Mouse (Mus musculus): ENCODE results near the gene C1ql4. TPM values are rescaled to one million over a fixed set of nuclear protein-coding genes. Genes with fewer than 3 reads are reported as not detected.

Gene C1ql4
- polyA plus RNA-seq, 1 experiment from 2014 or later: 0.41 TPM

DNA sequence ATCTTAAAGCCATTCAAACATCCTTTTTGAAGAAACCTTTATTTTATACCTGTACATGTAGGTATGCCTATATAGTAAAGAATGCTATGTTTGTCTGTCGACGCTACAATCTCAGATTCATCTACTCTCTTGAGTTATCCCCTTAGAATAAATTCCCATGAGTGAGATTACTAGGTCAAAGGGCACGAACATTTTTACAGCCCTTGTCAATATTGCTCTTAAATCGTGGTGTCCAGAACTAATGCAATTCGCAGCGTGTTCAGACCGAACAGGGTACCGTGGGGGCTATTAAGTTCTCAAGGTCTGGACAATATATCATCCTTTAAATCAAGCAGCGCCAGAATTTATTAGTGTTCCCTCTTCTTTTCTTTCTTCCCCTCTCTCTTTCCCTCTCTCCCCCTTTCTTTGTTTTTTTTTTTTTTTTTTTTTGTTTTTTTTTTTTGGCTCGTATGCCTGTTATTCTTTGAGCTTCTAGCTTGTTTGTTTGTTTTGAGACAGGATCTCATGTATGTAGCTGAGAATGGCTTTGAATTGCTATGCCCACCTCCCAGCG is 25.3 kb upstream of the C1ql4 start:
- H3K4me3 ChIP-seq (ENCODE audit: control insufficient read depth in 1 of 2, insufficient read depth in 1 of 2, low read depth in 1 of 2, low read length in 2 of 2): no peak overlapping the region
- H3K4me1 ChIP-seq (ENCODE audit: control insufficient read depth in 2 of 2, insufficient read depth in 2 of 2, low read length in 2 of 2): peaks cover 3 to 8% of the 10 kb centered on the region in 2 experiments; a peak in 2 of 4 replicates
- H3K27me3 ChIP-seq (ENCODE audit: control insufficient read depth, insufficient read depth, low read length): no peaks in the 10 kb centered on the region
- no peak overlapping the region for H3K9ac ChIP-seq (ENCODE audit: low read length)
- no peaks in the 10 kb centered on the region for H3K9me3 ChIP-seq (ENCODE audit: control insufficient read depth, low read length)
- WGBS: 71% methylated on average over 11 of the region's 11 CpGs
- peak overlapping the region; percentile 31; the same call in 1 of the 2 replicates for H3K4me2 ChIP-seq (ENCODE audit: low read length)
- no peaks in the 10 kb centered on the region for H3K36me3 ChIP-seq (ENCODE audit: control insufficient read depth, insufficient read depth, low read length)
- H3K27ac ChIP-seq (replicated peaks in 1 of 2; ENCODE audit: control insufficient read depth in 1 of 2, insufficient read depth in 1 of 2, low read depth in 2 of 2, low read length in 2 of 2): no peak overlapping the region
- ATAC-seq (ENCODE audit: insufficient number of reproducible peaks, insufficient read depth, low FRiP score, low read depth): no peak

DNA sequence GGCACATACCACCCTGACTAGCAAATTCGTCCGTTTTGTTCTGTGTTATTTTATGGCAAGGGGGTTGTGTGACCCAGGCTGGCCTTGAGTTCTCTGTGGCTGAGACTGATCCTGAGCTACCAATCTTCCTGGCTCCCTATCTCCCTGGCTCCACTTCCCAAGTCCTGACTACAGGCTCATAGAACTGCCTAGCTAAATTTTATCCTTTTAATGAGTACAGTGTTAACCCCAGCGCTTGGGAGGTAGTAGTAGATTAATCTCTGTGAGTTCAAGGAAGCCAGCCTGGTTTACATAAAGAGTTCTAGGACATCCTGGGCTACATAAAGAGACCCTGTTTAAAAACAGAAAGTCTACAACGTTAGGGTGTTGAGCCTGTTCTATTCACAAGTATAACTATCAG is 24.2 kb upstream of the C1ql4 start:
- Histone ChIP-seq H3K9me3 (ENCODE audit: control insufficient read depth, low read length) (no peaks in the 10 kb centered on the region), H3K4me2 (ENCODE audit: low read length) (no peak overlapping the region), H3K4me3 (ENCODE audit: control insufficient read depth in 1 of 2, insufficient read depth in 1 of 2, low read depth in 1 of 2, low read length in 2 of 2) (no peak overlapping the region), H3K27me3 (ENCODE audit: control insufficient read depth, insufficient read depth, low read length) (no peaks in the 10 kb centered on the region), H3K9ac (ENCODE audit: low read length) (no peak overlapping the region), H3K36me3 (ENCODE audit: control insufficient read depth, insufficient read depth, low read length) (no peaks in the 10 kb centered on the region), H3K4me1 (ENCODE audit: control insufficient read depth in 2 of 2, insufficient read depth in 2 of 2, low read length in 2 of 2) (peaks cover 3 to 8% of the 10 kb centered on the region in 2 experiments; a peak in 2 of 4 replicates), H3K27ac (replicated peaks in 1 of 2; ENCODE audit: control insufficient read depth in 1 of 2, insufficient read depth in 1 of 2, low read depth in 2 of 2, low read length in 2 of 2) (no peak overlapping the region; a peak in 1 of 4 replicates)
- WGBS: 47% methylated on average over 4 of the region's 4 CpGs
- no peak for ATAC-seq (ENCODE audit: insufficient number of reproducible peaks, insufficient read depth, low FRiP score, low read depth)

DNA sequence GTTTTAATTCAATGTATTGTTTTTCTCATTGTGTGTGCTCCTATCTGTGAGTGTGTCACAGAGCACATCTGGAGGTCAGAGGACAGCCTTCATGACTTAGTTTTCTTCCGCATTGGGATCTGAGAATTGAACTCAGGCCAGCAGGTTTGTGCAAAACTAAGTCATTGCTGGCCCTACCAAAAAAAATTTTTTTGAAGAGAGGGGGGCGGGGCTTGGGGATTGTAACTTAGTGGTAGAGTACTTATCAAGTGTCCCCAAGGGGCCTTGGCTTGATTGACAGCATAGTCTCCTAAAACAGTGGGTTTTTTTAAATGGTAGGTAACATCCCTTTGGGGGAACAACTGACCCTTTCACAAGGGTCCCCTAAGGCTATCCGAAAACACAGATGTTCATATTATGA is 23.5 kb upstream of the C1ql4 start:
- Histone ChIP-seq H3K4me3 (ENCODE audit: control insufficient read depth in 1 of 2, insufficient read depth in 1 of 2, low read depth in 1 of 2, low read length in 2 of 2) (no peak overlapping the region), H3K4me2 (ENCODE audit: low read length) (no peak overlapping the region), H3K9ac (ENCODE audit: low read length) (no peak overlapping the region), H3K27ac (replicated peaks in 1 of 2; ENCODE audit: control insufficient read depth in 1 of 2, insufficient read depth in 1 of 2, low read depth in 2 of 2, low read length in 2 of 2) (no peak overlapping the region), H3K4me1 (ENCODE audit: control insufficient read depth in 2 of 2, insufficient read depth in 2 of 2, low read length in 2 of 2) (peaks cover 0 to 3% of the 10 kb centered on the region in 2 experiments; a peak in 1 of 4 replicates), H3K36me3 (ENCODE audit: control insufficient read depth, insufficient read depth, low read length) (no peaks in the 10 kb centered on the region), H3K9me3 (ENCODE audit: control insufficient read depth, low read length) (0 out of 2 replicates have a peak, but pooled peaks cover 2% of the 10 kb centered on the region), H3K27me3 (ENCODE audit: control insufficient read depth, insufficient read depth, low read length) (no peaks in the 10 kb centered on the region)
- WGBS: 82% methylated on average over 3 of the region's 3 CpGs
- ATAC-seq (ENCODE audit: insufficient number of reproducible peaks, insufficient read depth, low FRiP score, low read depth): no peak

DNA sequence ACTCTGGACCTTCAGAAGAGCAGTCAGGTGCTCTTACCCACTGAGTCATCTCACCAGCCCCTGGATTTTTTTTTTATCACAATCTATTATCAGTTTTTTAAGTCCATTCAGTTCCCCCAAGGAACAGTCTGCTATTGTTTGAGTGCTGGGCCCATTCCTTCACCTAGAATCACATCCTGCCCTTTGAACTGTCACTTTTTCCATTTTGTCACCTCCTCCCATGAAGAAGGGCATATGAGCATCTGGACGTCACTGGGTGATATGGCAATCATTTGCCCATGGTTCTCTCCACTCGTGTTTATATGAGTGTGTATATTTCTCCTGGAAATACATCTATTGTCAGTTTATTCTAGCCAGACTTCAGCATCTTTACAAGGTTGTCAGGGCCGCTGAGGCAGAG is 20.2 kb upstream of the C1ql4 start:
- no peak for ATAC-seq (ENCODE audit: insufficient number of reproducible peaks, insufficient read depth, low FRiP score, low read depth)
- 66% methylated on average over 3 of the region's 3 CpGs for WGBS

DNA sequence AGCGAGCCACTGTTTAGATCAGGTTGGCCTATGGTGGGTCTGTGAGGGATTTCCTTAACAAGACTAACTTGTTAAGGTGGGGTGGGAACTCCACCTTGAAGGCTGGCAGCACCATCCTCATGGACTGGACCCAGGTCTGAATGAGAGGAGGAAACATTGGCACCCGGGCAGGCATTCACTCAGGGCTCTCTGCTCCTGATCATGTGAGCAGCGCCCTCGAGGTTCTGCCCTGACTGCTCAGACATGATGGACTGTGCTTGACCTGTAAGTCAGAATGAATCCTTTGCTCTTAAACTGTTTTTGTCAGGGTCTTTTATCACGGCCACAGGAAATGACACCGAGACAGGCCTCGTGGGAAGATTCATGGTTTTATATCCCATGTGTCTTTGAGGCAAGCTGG is 17.6 kb upstream of the C1ql4 start:
- Histone ChIP-seq H3K4me1 (ENCODE audit: control insufficient read depth in 2 of 2, insufficient read depth in 2 of 2, low read length in 2 of 2) (no peaks in the 10 kb centered on the region), H3K36me3 (ENCODE audit: control insufficient read depth, insufficient read depth, low read length) (no peaks in the 10 kb centered on the region), H3K9ac (ENCODE audit: low read length) (no peak overlapping the region), H3K27me3 (ENCODE audit: control insufficient read depth, insufficient read depth, low read length) (no peaks in the 10 kb centered on the region), H3K4me2 (ENCODE audit: low read length) (no peak overlapping the region), H3K4me3 (ENCODE audit: control insufficient read depth in 1 of 2, insufficient read depth in 1 of 2, low read depth in 1 of 2, low read length in 2 of 2) (no peak overlapping the region), H3K27ac (replicated peaks in 1 of 2; ENCODE audit: control insufficient read depth in 1 of 2, insufficient read depth in 1 of 2, low read depth in 2 of 2, low read length in 2 of 2) (no peak overlapping the region), H3K9me3 (ENCODE audit: control insufficient read depth, low read length) (0 out of 2 replicates have a peak, but pooled peaks cover 3% of the 10 kb centered on the region)
- no peak for ATAC-seq (ENCODE audit: insufficient number of reproducible peaks, insufficient read depth, low FRiP score, low read depth)
- 72% methylated on average over 7 of the region's 7 CpGs for WGBS

More for the DNA sequence above, 20.2 kb upstream of the C1ql4 start:
- Histone ChIP-seq H3K9me3 (ENCODE audit: control insufficient read depth, low read length) (0 out of 2 replicates have a peak, but pooled peaks cover 3% of the 10 kb centered on the region), H3K4me1 (ENCODE audit: control insufficient read depth in 2 of 2, insufficient read depth in 2 of 2, low read length in 2 of 2) (no peaks in the 10 kb centered on the region), H3K4me2 (ENCODE audit: low read length) (no peak overlapping the region), H3K9ac (ENCODE audit: low read length) (no peak overlapping the region), H3K27ac (replicated peaks in 1 of 2; ENCODE audit: control insufficient read depth in 1 of 2, insufficient read depth in 1 of 2, low read depth in 2 of 2, low read length in 2 of 2) (no peak overlapping the region), H3K36me3 (ENCODE audit: control insufficient read depth, insufficient read depth, low read length) (no peaks in the 10 kb centered on the region), H3K4me3 (ENCODE audit: control insufficient read depth in 1 of 2, insufficient read depth in 1 of 2, low read depth in 1 of 2, low read length in 2 of 2) (no peak overlapping the region), H3K27me3 (ENCODE audit: control insufficient read depth, insufficient read depth, low read length) (no peaks in the 10 kb centered on the region)

DNA sequence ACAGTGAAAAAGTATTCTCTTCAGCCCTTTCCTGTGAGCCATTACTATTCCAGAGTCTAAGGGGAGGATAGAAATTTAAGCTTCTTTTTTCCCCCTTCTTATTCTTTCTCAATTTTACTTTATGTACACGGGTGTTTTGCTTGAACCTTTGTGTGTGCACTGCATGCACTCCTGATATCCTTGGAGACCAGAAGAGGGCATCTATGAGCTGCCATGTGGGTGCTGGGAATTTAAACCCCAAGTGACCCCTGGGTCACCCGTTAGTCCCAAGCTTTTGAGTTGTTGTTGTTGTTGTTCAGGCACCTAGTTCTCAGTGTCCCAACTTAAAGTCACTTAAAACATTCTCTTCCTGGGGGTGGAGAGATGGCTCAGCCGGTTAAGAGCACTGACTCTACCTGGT is 12.4 kb upstream of the C1ql4 start:
- H3K27me3 ChIP-seq (ENCODE audit: control insufficient read depth, insufficient read depth, low read length): peaks cover 40% of the 10 kb centered on the region

DNA sequence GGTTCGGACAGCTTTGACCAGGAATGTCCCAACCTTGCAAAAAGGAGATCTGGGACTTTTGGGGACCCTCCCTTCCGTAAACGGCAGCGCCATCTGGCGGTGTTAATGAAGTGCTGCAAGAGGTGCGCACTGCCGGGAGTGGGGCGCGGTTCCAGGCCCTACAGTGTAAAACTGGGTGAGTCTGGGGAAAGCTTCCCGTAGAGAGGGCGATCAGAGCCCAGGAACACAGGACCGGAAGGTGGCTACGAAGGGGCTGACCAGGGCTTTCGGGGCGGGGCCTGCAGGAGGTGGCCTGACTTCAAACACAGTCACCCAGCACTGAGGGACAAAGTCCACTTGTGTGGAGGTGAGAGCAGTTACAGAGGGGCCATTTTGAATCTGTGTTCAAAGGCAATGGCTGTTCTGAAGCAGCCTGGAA is 11.5 kb upstream of the C1ql4 start:
- WGBS: 3% methylated on average over 15 of the region's 15 CpGs
- H3K36me3 ChIP-seq (ENCODE audit: control insufficient read depth, insufficient read depth, low read length): no peaks in the 10 kb centered on the region
- H3K27ac ChIP-seq (replicated peaks in 1 of 2; ENCODE audit: control insufficient read depth in 1 of 2, insufficient read depth in 1 of 2, low read depth in 2 of 2, low read length in 2 of 2): no peak overlapping the region
- ATAC-seq (ENCODE audit: insufficient number of reproducible peaks, insufficient read depth, low FRiP score, low read depth): 0 out of 2 replicates have a peak, but pooled peaks have one; percentile 8
- peak overlapping the region; percentile 6 to 46; a peak in 3 of 4 replicates for H3K4me3 ChIP-seq (ENCODE audit: control insufficient read depth in 1 of 2, insufficient read depth in 1 of 2, low read depth in 1 of 2, low read length in 2 of 2)
- peak overlapping the region; percentile 82 for H3K4me2 ChIP-seq (ENCODE audit: low read length)
- H3K4me1 ChIP-seq (ENCODE audit: control insufficient read depth in 2 of 2, insufficient read depth in 2 of 2, low read length in 2 of 2): peaks cover 10 to 31% of the 10 kb centered on the region in 2 experiments
- no peak overlapping the region for H3K9ac ChIP-seq (ENCODE audit: low read length)
- H3K9me3 ChIP-seq (ENCODE audit: control insufficient read depth, low read length): no peaks in the 10 kb centered on the region
- peaks cover 47% of the 10 kb centered on the region for H3K27me3 ChIP-seq (ENCODE audit: control insufficient read depth, insufficient read depth, low read length)

More for the DNA sequence above, 12.4 kb upstream of the C1ql4 start:
- ATAC-seq (ENCODE audit: insufficient number of reproducible peaks, insufficient read depth, low FRiP score, low read depth): no peak
- no peak overlapping the region for H3K4me3 ChIP-seq (ENCODE audit: control insufficient read depth in 1 of 2, insufficient read depth in 1 of 2, low read depth in 1 of 2, low read length in 2 of 2)
- H3K9me3 ChIP-seq (ENCODE audit: control insufficient read depth, low read length): no peaks in the 10 kb centered on the region
- no peaks in the 10 kb centered on the region for H3K36me3 ChIP-seq (ENCODE audit: control insufficient read depth, insufficient read depth, low read length)
- H3K9ac ChIP-seq (ENCODE audit: low read length): no peak overlapping the region
- no peak overlapping the region for H3K4me2 ChIP-seq (ENCODE audit: low read length)
- H3K27ac ChIP-seq (replicated peaks in 1 of 2; ENCODE audit: control insufficient read depth in 1 of 2, insufficient read depth in 1 of 2, low read depth in 2 of 2, low read length in 2 of 2): no peak overlapping the region
- 60% methylated on average over 3 of the region's 3 CpGs for WGBS
- H3K4me1 ChIP-seq (ENCODE audit: control insufficient read depth in 2 of 2, insufficient read depth in 2 of 2, low read length in 2 of 2): peaks cover 8 to 27% of the 10 kb centered on the region in 2 experiments

DNA sequence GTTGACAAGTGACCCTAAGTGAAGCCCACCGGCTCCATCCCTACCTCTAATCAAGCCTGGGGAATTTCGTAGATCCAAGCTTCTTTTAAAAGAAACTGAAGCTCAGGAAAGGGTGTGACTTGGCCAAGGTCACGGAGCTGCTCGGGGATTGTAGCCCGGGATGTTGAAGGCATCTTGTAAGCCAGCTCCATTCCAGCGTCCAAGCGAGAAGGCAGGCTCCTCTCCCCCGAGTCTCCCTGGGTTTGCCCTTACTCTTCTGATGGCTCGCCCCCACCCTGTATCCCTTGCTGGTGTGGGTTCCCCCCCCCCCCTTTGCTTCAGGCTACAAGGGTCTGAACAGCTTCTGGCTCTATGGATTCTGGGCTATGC is 10.9 kb upstream of the C1ql4 start:
- H3K9me3 ChIP-seq (ENCODE audit: control insufficient read depth, low read length): no peaks in the 10 kb centered on the region
- H3K27me3 ChIP-seq (ENCODE audit: control insufficient read depth, insufficient read depth, low read length): peaks cover 52% of the 10 kb centered on the region
- WGBS: 2% methylated on average over 9 of the region's 9 CpGs
- H3K4me1 ChIP-seq (ENCODE audit: control insufficient read depth in 2 of 2, insufficient read depth in 2 of 2, low read length in 2 of 2): peaks cover 13 to 36% of the 10 kb centered on the region in 2 experiments
- H3K9ac ChIP-seq (ENCODE audit: low read length): peak overlapping the region; percentile 66
- H3K4me3 ChIP-seq (ENCODE audit: control insufficient read depth in 1 of 2, insufficient read depth in 1 of 2, low read depth in 1 of 2, low read length in 2 of 2): peak overlapping the region; percentile 30 to 46
- no peak for ATAC-seq (ENCODE audit: insufficient number of reproducible peaks, insufficient read depth, low FRiP score, low read depth)
- H3K4me2 ChIP-seq (ENCODE audit: low read length): peak overlapping the region; percentile 82
- no peak overlapping the region for H3K27ac ChIP-seq (replicated peaks in 1 of 2; ENCODE audit: control insufficient read depth in 1 of 2, insufficient read depth in 1 of 2, low read depth in 2 of 2, low read length in 2 of 2)
- no peaks in the 10 kb centered on the region for H3K36me3 ChIP-seq (ENCODE audit: control insufficient read depth, insufficient read depth, low read length)

Data from heart, embryonic 14.5 days (tissue).